Mouse (Mus musculus): ENCODE data around the gene Syt16. TPM values are rescaled to one million over a fixed set of nuclear protein-coding genes. Genes with fewer than 3 reads are reported as not detected.

Syt16 gene
- total RNA-seq, 2 experiments from 2014 or later: 0.05 TPM; not detected in 1

DNA sequence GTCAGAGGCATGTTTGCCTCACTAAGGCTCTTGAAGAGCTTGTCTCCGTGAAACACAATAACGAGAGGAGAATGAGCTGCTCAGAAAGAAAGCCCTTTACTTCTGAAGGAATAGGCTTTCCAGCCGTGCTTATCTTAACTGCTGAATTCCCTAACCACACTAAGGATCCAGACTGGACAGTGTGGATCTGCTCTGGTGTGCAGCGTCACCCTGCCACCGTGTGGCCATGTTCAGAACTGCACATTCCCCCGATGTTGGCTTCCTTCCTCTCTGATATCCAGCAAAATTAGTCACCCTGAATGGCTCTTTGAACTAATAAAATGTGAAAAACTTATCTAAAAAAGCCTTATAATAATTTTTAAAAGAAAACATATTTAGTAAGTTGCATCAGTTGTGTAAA is 16.3 kb downstream of the Syt16 start:
- peak; percentile 90 for DNase-seq

DNA sequence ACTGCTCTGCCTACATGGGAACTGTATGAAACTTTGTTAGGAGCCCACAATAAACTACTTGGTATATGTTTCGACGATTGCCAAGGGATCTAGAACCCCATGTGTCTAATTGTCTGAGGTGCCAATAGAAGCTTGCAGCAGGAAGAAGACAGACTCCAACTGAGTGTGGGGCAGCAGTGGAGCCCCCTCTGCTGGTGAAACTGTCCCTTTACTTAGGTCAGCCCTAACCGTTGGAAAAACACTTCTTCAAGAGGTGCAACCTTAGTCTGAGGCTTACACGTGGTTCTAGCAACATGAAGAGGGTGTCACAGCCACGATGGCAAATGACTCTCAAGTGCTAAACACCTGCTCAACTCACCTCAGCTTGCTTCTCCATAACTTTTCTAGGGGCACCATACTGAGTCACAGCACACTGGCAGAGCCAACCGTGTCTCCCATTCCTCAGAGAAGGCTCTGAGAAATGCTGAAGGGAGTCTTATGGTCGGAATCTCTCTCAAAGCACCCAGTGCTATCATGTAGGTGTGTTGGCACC is 17.3 kb downstream of the Syt16 start:
- peak; percentile 62 for DNase-seq

DNA sequence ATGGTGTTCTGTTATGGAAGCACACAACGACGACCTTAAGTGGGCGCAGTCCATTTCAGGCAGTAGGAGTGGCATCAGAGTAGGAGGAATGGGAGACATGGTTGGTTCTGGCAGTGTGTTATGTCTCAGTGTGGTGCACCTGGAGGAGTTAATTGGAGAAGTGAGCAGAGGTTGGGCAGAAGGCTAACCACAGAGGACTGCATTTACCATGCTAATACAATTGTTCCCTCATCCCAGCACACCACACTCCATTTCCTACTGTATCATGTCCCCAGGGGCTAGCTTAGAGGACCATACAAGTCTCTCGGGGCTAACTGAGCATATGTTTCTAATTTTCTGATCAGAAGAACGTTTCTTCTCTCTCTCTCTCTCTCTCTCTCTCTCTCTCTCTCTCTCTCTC is 18.0 kb downstream of the Syt16 start:
- DNase-seq: no peak

DNA sequence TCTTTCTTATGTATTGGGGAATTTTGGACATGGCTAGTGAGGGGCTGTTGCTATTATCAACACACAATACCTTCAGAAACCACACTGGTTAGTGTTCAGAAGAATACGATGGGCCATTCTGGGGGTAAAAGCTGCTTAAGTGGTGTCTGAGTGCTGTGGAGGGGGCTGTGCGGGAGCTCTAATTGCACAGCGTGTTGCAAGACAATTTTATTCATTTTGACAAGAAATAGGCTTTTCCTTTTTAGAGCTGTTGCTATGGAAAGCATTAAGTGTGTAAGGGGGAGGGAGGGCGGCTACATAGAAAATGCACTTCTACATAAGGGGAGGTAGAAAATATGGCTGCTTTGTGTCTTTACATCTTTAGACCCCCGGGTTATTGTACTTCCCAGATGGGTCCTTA is 25.8 kb downstream of the Syt16 start:
- no peak for DNase-seq

DNA sequence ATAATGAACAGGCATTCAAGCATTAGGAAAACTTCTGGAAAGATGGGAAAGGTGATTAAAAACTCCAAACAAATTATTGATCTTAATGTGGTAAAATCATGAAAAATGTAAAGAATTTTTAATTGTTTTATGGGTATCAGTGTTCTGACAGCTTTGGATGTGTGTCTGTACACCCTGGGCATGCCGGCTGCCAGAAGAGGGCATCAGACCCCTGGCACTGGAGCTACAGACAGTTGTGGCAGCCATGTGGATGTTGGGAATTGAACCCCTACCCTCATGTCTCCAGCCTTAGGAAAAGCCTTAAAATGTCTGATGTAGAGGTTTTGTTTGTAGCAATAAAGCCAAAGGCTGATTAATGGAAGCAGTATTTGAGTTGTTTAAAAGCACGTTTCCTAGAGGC is 27.5 kb downstream of the Syt16 start:
- DNase-seq: no peak

DNA sequence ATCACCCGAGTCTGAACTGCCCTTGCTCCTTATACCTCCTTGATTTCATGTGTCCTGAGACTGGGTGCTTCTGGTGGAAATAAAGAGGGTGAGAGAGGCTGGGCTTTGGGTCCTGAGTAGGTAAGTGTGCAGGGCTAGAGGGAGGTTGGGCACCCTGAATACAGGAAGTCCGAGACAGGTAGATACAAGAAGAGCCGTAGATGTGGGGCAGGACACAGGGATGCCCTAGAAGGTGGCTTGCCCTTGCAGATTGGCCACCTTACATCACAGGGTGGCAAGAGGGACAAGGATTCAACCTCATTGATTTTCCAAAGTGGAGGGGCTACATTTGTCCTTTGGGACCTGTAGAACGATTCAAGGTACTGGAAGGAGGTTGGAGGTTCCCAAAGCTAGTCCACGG is 45.8 kb downstream of the Syt16 start:
- DNase-seq: no peak

DNA sequence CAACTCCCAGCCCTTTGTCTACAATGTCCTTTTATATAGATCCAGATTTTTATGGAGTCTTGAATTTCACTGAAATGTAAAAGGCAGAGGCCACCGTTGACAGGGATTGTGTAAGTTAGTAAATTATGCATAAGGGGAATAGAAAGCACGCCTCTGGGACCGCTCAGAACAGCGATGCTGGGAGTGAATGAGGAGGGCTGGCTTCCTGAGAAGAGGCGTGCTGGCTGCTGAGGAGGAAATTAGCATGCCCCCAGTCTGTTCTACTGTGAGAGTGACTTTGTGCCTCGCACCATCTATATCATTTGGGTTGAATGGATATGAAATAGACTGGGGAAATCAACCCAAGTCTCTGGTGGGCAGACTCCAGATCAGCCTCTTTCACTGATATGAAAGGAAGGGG is 46.3 kb downstream of the Syt16 start:
- no peak for DNase-seq

DNA sequence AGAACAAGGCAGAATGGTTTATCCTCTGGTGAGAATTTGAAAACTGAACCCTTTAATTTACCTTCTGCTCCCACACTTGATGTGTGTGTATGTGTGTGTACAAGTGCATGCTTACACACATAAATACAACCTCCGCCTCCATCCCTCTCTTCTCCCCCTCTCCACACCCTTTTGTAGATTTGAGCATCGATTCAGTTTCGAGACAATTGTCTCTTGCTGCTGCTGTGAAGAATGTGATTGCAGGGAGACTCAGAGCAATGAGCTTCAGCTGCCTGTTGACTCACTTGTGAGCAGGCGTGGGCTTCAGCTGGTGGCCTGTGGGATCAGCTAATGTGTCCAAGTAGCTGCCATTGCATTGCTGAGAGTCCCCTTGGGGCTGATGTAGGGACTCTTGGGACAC is 46.8 kb downstream of the Syt16 start:
- no peak for DNase-seq

DNA sequence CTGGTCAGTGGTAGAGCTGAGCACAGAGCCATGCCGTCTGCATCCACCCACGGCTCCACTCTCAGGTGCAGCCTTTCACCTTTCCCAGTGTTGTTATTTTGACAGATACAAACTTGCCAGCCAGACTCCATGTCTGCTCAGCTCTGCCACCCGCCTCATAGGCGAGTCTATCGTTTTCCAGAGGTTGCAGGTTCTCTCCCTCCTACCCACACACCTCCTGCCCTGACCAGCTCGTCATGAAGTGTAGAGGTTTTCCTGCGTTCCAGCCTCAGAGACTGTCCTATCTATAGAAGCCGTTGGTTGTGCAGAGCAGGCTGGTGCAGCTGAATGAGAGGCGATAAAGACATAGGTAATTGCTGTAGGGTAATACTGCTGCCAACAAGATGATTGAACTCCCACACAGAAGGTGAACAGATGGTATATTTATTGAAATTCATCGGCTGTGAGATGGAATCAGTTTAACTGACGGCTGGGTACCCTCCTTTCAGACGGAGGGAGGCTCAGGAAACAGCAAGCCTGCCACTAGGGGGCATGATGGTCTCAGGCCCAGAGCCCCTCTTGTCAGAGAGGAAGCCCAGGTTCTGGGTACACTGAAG is 58.0 kb downstream of the Syt16 start:
- DNase-seq: peak; percentile 64

DNA sequence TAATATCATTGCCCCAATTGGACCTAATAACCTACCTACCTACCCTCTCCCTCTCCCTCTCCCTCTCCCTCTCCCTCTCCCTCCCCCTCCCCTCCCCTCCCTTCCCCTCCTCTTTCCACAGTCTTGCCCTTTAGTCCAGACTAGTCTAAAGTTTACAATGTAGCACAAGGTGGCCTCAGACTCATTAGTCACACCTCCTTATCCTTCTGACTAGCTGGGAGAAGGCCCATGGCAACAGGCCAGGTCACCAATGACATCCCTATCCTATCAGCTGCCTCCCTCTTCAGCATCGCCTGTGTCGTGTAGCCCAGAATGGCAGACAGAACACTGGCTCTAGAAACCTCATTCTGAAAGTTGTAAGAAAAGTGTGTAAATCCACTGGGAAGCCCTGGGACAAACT is 58.7 kb downstream of the Syt16 start:
- DNase-seq: peak; percentile 40

DNA sequence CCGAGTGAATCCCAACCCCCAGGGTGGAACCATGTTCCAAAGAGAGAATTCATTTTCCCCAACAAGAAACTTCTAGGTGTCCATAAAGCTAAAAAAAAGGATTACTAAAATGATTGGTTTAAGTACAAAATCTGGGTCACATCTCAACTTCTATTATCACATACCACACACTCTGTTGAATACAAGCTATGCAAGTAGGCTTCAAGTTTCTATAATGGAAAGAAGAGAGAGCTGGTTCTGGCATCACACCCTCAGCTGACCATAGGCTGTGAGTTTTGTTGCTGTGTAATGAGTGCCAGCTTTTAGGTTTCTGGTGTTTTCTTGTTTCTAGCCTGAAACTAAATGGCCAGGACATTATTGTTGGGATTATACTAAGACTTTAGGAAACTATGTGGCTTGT is 65.1 kb downstream of the Syt16 start:
- no peak for DNase-seq

DNA sequence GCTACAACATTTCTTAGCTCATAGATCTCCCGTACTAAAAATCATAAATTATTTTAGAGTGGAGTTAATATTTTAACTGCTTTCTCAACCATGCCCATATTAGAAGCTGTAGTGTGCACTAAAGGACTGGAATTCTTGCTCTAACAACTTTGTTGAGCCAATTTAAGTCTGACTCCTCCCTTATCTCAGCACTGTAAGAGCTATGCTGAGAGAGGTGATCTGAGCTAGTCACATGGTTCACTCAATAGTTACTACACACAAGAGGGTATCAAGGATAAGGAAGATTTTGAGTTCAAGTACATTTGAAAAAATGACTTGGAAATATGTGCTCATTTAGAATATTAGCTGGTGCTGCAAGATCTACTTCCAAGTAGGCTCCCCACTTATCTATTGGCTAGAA is 71.5 kb downstream of the Syt16 start:
- DNase-seq: no peak

DNA sequence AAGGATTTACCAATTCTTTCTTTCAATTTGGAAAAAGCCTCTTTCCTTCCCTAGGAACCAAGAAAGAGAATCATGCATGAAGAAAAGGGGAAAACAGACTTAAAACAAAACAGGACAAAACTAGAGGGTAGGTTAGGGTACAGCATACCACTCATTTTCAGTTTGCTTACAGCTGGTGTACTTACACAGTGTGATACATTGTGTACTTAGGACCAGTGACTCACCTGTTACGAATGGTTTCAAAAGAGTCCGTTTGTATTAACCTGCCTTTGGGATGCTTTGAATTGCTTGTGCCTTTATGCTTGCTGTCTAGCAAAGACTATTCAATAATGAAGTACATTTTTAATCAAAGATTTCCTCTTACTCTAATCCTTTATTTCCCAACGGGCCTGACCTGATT is 78.1 kb downstream of the Syt16 start:
- DNase-seq: no peak

DNA sequence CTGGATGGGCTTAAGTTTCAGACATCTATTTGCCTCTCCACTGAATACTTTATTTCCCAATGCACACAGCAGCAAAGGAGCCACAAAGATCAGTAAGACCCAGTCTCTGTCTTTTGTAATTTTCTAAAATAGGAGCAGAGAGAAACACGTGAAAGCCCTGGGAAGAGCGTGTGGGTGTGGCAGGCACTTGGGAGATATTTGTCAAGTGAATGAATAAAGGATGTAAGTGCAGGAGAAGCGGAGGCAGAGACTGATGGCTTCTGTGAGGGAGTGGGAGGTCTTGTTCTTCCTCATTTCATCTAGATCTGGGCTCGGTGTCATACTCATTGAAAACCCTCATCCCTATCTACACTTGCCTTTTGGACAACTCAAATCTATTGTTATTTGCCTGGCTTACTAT is 78.6 kb downstream of the Syt16 start:
- no peak for DNase-seq

DNA sequence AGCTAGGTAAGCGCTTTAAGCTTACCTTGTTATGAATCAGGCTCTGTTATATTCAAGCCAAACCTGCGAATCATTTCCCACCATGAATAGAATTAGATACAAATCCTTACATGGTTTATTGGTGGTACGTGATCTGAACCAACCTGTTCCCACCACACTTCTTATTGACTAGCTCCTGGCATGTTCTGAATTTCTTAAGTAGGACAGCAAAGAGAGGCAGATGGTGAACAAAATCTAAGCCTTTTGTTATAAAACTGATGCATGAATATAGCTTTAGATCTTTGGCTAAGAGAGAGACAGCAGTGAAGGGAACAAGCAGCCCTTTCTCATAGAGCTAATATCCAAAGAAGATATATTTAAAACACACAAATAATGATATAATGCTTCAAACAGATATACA is 83.7 kb downstream of the Syt16 start:
- DNase-seq: no peak

DNA sequence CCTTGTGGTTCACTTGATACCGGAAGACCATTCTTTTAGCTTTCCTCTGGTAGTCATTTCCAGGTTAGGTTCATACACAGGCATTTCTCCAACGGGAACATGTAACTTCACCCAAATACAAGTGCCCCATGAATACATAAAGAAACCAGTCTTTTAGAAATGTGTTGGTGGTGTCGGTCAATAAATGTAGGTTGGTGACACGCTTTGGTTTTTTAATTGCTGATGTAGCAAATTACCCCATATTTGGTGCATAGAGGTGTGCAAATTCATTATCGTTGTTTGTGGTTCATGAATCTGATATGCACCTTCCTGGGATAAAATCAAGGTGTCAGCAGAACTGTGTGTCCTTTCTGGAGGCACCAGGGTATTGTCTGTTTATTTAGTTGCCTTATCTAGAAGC is 86.9 kb downstream of the Syt16 start:
- no peak for DNase-seq

DNA sequence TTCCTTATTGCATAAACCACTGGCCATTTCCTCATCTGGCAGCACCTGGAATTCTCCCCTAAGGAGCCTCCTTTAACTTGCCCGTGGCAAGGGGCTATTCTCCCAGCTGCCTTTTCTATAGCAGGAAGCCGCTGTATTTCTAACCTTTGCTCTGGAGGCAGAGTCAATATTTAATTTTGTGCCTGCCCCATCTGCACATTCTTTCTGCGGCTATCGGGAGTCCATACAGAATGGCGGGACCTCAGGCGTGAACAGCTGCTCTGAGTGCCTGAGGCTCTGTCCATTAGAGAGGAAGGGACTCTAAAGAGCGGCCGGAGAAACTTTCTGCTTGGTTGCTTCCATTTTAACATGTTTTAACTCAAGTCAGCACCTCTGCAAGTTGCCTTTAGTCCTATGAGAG is 89.6 kb downstream of the Syt16 start:
- DNase-seq: no peak

DNA sequence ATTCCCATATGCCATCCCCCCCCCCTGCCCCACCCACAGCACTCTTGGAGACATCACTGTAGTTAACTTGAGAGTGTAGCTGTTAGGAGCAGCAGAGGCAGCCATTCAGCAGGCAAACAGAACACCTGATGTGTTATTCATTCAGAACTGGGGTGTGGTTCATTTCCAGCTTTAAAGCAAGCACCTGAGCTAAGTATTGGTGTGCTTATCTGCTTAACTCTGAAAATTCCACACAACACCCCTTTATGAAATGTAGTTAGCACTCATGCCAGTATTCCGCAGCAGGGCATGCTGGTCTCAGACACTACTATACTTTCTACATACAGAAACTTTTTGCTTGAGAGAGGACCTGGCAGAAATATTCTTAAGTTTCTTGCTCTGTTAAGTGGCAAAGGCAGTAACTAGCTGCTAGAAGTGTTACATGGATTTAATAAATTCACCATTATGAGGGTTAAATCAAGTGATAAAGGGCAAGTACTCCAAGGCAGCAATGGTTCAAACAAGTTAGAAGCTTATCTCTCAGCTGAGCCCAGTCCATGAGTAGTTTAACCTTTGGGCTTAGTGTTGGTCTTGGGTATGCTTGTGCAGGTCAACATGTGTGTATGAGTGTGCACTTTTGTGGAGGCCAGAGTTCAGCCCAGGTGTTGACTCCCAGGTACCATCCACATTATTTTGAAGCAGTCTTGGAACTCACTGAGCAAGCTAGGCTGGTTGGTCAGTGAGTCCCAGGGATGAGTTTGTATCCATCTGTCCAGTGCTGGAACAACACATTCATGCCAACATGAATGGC is 92.1 kb downstream of the Syt16 start:
- DNase-seq: no peak

DNA sequence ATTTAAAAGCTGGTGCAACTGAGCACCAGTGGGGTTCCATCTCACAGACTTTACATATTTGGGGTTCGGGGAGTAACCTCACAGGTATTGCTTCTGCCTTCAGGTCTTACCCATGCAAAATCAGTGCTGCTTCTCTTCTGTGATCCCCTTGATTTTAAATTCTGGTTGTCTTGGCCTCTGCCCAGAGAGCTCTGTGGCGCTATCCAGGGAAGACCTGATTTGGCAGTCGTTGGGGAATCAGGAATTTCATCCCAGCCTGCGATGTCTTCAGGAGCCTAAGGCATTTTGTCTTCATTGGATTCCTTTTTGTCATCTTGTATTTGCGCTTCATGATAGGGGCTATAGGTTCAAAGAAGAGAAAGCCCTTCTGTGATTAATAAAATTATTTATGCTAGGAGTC is 95.1 kb downstream of the Syt16 start:
- DNase-seq: no peak

DNA sequence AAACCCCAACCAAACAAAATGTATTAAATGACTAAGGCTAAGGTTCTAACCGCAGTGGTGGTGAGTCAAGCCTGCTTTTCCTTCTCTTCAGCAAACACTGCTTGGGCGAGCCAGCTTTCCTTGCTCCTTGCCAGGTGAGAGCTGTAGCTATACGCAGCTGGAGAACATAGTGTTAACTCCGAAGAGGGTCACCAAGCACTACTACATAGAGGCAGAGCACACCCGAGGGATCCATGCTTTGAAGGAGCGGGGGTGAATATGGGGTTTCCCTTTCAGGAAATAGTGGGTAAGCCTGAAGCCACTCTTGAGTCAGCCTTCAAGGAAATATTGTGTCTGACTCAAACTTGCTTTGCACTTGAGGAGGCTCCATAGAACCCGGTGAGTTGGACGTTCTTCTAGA is 95.6 kb downstream of the Syt16 start:
- no peak for DNase-seq

DNA sequence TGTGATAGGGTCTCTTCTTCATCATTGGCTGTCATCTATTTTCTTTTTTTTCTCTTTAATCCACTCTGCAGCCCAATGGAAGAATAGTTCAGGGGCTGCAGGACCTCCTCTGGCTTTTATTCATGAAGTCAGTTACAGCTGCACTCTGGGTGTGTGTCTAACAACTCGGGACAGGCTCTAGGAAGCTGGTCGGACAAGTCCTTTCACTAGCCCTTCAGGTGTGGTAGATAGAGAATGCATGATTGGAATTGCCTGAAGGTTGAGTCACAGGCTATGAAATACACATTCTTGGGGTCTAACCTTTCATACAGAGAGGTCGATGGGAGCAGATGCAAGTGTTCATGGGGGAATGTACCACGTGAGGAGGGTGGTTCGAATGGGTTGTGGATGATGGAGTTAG is 97.2 kb downstream of the Syt16 start:
- DNase-seq: no peak

DNA sequence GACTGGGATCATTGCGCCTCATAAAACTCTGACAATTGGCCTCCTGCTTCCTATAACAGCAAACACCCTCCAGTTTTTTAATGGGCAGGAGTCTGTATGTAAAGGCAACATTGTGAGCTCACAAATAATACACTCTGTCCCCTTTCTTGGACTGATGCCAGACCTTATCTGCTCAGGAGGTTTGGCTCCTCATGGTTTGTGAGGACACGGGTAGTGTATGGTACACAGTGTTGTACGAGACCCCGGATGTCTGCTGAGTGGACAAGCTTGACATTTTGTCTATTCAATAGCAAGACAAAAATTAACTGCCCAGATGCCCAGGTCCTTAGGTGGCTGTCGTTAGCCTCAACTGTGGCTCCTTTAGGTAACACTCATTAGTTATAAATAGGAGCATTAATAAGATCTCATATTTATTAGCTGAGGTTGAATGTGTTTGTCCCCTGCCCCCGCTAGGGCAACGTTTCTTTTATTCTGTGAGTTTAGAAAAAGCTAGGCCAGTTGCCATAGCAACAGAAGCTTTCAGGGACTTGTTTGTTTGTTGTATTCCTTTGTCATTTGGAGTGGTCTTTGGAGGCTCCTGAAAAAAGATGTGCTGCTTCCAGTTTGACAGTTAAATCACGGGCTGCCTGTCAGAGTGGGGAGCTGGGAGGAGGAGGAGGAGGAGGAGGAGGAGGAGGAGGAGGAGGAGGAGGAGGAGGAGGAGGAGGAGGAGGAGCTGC is 101.3 kb downstream of the Syt16 start:
- DNase-seq: no peak

DNA sequence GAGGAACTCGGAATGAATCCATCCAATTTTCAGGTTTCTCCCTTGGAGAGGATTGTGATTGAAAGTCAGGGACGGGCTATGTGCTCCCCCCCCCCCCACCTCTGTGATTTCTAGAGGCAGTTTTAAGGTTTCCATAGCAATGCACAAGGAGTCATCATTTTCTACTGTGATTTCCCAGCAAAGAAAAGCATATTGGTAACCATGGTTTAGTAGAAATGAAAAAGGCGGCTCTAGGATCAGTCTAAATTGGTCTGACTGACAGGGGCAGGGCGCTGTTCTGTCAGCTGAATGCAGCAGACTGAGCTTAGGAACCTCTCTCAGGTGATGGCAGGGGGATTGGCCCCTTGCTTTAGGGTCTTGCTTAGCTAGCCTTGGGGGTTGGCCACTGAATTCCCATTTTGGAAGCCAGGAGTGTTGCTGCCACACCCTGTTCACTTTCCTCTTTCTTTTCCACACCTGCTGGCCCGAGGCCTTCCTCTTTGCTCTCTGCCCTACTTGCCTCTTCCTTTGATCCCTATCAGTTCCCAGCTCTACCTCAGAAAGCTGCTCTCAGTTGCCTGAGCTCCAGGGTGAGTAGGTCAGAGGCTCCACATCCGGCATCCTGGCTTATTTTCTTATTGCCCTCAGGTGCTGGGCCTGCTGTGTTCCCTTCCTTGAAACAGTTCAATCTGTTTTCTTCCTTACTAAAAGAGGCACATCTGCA is 108.5 kb downstream of the Syt16 start:
- no peak for DNase-seq

Data from heart, postnatal 4 days (tissue).